Mouse (Mus musculus) thymus, adult 2 months (tissue): ENCODE measurements around the gene Tubgcp2.

Source experiments
- CTCF ChIP-seq: fragments of 200-500 bp; IDR thresholded peaks from 2 replicates; pipeline ENCODE4 v1.5.1; 2012; ENCODE audit warnings: mild to moderate bottlenecking, control low read depth, low read length, moderate library complexity, borderline replicate concordance; ENCODE audit not compliant: control insufficient read depth, poor library complexity, insufficient read depth; ENCODE audit errors: extremely low read depth
- POLR2A ChIP-seq: fragments of 200-500 bp; IDR thresholded peaks from 2 replicates; pipeline ENCODE4 v1.6.1; 2012; ENCODE audit warnings: mild to moderate bottlenecking, low read length, control low read depth, moderate library complexity; ENCODE audit not compliant: control insufficient read depth, poor library complexity, insufficient read depth; ENCODE audit errors: extremely low read depth

DNA sequence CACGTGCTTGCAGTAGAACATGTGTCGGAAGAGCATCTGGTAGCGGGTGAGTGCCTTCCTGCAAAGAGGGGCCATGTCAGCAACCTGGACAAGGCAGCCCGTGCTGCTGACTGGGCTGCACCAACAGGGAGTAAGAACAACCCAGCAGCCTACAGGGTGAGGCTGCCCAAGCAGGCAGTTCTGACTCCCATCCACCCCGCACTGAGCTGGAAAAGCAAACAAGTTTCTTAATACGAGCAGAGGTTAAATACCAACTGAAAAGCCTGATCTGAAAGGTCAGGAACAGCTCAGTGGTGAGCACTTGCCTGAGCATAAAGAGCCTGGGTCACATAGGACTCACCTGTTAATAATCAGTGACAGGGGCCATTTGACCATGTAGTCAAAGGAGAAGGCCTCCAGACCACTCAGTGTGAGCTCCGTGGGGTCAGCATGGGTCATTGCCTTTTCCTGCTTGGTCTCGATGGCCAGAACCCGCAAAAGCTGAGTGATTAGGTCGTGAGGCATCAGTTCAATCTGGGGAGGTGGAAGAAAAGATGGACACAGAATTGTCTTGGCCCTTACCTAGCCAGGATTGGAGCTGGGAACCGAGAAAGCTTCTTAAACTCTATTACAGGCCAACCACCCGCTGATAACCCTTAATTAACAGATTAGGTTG is 35.3 kb downstream of the Tubgcp2 start:
- no peak for TF ChIP-seq POLR2A
- TF ChIP-seq CTCF: no peak
